12 mouse cellular contexts compared by ENCODE assay signal in the genomic region with DNA sequence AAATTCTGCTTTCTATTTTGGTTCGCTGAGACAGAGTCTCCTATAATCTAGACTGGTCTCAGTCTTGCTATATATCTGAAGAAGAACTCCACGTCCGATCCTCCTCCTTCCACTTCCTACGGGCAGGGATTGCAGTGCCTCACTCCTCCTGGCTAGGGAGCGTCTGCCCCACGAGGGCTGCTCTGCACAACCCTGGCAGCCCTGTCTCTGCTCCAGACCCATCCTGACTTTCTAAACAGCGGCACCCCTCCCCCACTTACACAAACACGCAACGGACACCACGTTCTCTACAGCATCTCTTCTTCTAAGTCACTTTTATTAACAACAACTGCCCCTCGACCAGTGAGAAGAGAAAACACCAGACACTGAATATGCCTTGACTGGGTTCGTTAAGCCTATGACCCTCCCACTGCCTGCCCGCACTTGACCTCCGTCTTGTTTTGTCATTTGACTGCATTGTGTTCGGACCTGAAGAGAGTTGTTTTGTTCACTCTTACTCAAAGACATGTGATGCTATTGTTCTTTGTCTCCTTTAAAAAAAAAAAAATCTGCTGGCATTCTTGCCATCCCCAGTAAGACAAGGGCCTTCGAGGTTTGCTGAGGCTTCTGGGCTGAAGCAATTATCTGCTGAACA.
DNase-seq lines count a peak whose midpoint lies in the region; ATAC-seq lines count a peak whose summit lies in the region.
"Had no signal": no experiment of that assay in that cellular context is flagged by ENCODE, and none has a peak within 500 bp of the region (broad histone marks: within the 10 kb centered on the region; RNA-seq: fewer than 3 reads in every experiment).

No protein-coding gene starts in this region.

- H3K27me3 ChIP-seq in forebrain, embryonic 10.5 days (ENCODE audit: poor library complexity, severe bottlenecking), result peaks cover 18% of the 10 kb centered on the region
- H3K27me3 ChIP-seq in forebrain, embryonic 15.5 days, result no peaks in the 10 kb centered on the region
- no peaks in the 10 kb centered on the region for H3K27me3 ChIP-seq in kidney, embryonic 14.5 days (ENCODE audit: control insufficient read depth, insufficient read depth, low read length)
- no peaks in the 10 kb centered on the region for H3K27me3 ChIP-seq in neural tube, embryonic 11.5 days (ENCODE audit: control insufficient read depth, insufficient read depth, low read length)
- no peaks in the 10 kb centered on the region for H3K27me3 ChIP-seq in neural tube, embryonic 15.5 days (replicated peaks)

- H3K4me3 ChIP-seq in forebrain, embryonic 10.5 days, result no peak overlapping the region
- H3K4me3 ChIP-seq in forebrain, embryonic 15.5 days, result no peak overlapping the region
- H3K4me3 ChIP-seq in kidney, embryonic 14.5 days (ENCODE audit: low read length), result no peak overlapping the region
- H3K4me3 ChIP-seq in neural tube, embryonic 11.5 days (ENCODE audit: low read depth, low read length), result no peak overlapping the region
- H3K4me3 ChIP-seq in neural tube, embryonic 15.5 days (replicated peaks), result no peak overlapping the region

- no peak overlapping the region for H3K4me2 ChIP-seq in forebrain, embryonic 15.5 days (replicated peaks)
- H3K4me2 ChIP-seq in kidney, embryonic 14.5 days (replicated peaks; ENCODE audit: low read depth, low read length), result peak overlapping the region; percentile 26
- no peak overlapping the region for H3K4me2 ChIP-seq in neural tube, embryonic 11.5 days (ENCODE audit: low read depth)
- H3K4me2 ChIP-seq in neural tube, embryonic 15.5 days, result peak overlapping the region; percentile 22; the same call in 1 of the 2 replicates

- DNase-seq in forebrain, embryonic 10.5 days (ENCODE audit: extremely low spot score, low spot score), result peak; percentile 24
- no peak for DNase-seq in kidney, adult 9 months
- no peak for DNase-seq in neural tube, embryonic 11.5 days (ENCODE audit: low spot score)
- DNase-seq in neural tube, embryonic 10.5 days (ENCODE audit: extremely low spot score, low spot score), result no peak
- no peak for DNase-seq in adrenal gland, postnatal 36 days
- DNase-seq: adrenal gland, postnatal 14 days; cerebellum, postnatal 25 days; layer of hippocampus, postnatal 36 days had no signal

- H3K27ac ChIP-seq in forebrain, embryonic 10.5 days, result peak overlapping the region; percentile 68
- no peak overlapping the region for H3K27ac ChIP-seq in forebrain, embryonic 15.5 days (replicated peaks)
- H3K27ac ChIP-seq in kidney, embryonic 14.5 days (ENCODE audit: low read depth, low read length), result peak overlapping the region; percentile 32; the same call in 1 of the 2 replicates
- H3K27ac ChIP-seq in neural tube, embryonic 11.5 days (ENCODE audit: low read depth, low read length), result 0 out of 2 replicates have a peak overlapping the region, but pooled peaks have one; percentile 14
- H3K27ac ChIP-seq in neural tube, embryonic 15.5 days (replicated peaks), result peak overlapping the region; percentile 19; the same call in 1 of the 2 replicates

- 51% methylated on average over 16 of the region's 16 CpGs for WGBS in forebrain, embryonic 10.5 days
- 42% methylated on average over 16 of the region's 16 CpGs for WGBS in forebrain, embryonic 15.5 days
- 20% methylated on average over 16 of the region's 16 CpGs for WGBS in kidney, embryonic 14.5 days
- 42% methylated on average over 16 of the region's 16 CpGs for WGBS in neural tube, embryonic 11.5 days
- 28% methylated on average over 16 of the region's 16 CpGs for WGBS in neural tube, embryonic 15.5 days

- H3K4me1 ChIP-seq in forebrain, embryonic 10.5 days, result peaks cover 64% of the 10 kb centered on the region
- H3K4me1 ChIP-seq in forebrain, embryonic 15.5 days, result peaks cover 42% of the 10 kb centered on the region
- peaks cover 14% of the 10 kb centered on the region for H3K4me1 ChIP-seq in kidney, embryonic 14.5 days (ENCODE audit: control insufficient read depth, insufficient read depth, low read length)
- peaks cover 8% of the 10 kb centered on the region for H3K4me1 ChIP-seq in neural tube, embryonic 11.5 days (ENCODE audit: control insufficient read depth, insufficient read depth, low read length)
- H3K4me1 ChIP-seq in neural tube, embryonic 15.5 days, result peaks cover 40% of the 10 kb centered on the region

- no peaks in the 10 kb centered on the region for H3K36me3 ChIP-seq in forebrain, embryonic 10.5 days (replicated peaks)
- H3K36me3 ChIP-seq in forebrain, embryonic 15.5 days, result no peaks in the 10 kb centered on the region
- H3K36me3 ChIP-seq in kidney, embryonic 14.5 days (ENCODE audit: control insufficient read depth, insufficient read depth, low read length), result no peaks in the 10 kb centered on the region
- no peaks in the 10 kb centered on the region for H3K36me3 ChIP-seq in neural tube, embryonic 11.5 days (ENCODE audit: control insufficient read depth, insufficient read depth, low read length)
- H3K36me3 ChIP-seq in neural tube, embryonic 15.5 days, result no peaks in the 10 kb centered on the region

- no peak overlapping the region for H3K9ac ChIP-seq in forebrain, embryonic 15.5 days (replicated peaks)
- H3K9ac ChIP-seq in kidney, embryonic 14.5 days (ENCODE audit: low read depth, low read length), result no peak overlapping the region
- H3K9ac ChIP-seq in neural tube, embryonic 11.5 days (ENCODE audit: low read length), result no peak overlapping the region
- H3K9ac ChIP-seq in neural tube, embryonic 15.5 days (replicated peaks), result no peak overlapping the region

- H3K9me3 ChIP-seq in forebrain, embryonic 10.5 days, result no peaks in the 10 kb centered on the region
- H3K9me3 ChIP-seq in forebrain, embryonic 15.5 days, result no peaks in the 10 kb centered on the region
- H3K9me3 ChIP-seq in kidney, embryonic 14.5 days (ENCODE audit: control insufficient read depth, low read length), result no peaks in the 10 kb centered on the region
- H3K9me3 ChIP-seq in neural tube, embryonic 11.5 days (ENCODE audit: control insufficient read depth, low read length), result no peaks in the 10 kb centered on the region
- no peaks in the 10 kb centered on the region for H3K9me3 ChIP-seq in neural tube, embryonic 15.5 days (replicated peaks)

- no peak for ATAC-seq in forebrain, embryonic 15.5 days (replicated peaks)
- peak; percentile 79 for ATAC-seq in kidney, embryonic 14.5 days (ENCODE audit: low FRiP score, low TSS enrichment)
- ATAC-seq in neural tube, embryonic 11.5 days (ENCODE audit: insufficient read depth, low FRiP score, low TSS enrichment), result no peak
- no peak; the same call in 1 of the 2 replicates for ATAC-seq in neural tube, embryonic 15.5 days (ENCODE audit: low FRiP score)
- ATAC-seq: midbrain, embryonic 16.5 days had no signal

Comparison
In these comparisons a context has a peak if more than half of its experiments do, and no peak if none do; other contexts are left out.
1. H3K4me2 ChIP-seq: peak in kidney, embryonic 14.5 days (single experiment) and neural tube, embryonic 15.5 days (single experiment); none in forebrain, embryonic 15.5 days (single experiment) and neural tube, embryonic 11.5 days (single experiment).